Mouse (Mus musculus) intestine, embryonic 16.5 days (tissue): ENCODE data around the gene Acot5. TPM values are rescaled to one million over a fixed set of nuclear protein-coding genes. Genes with fewer than 3 reads are reported as not detected.
"Not testable (repeated sequence)": the region's sequence is repeated elsewhere in the genome, so short reads cannot be mapped to it uniquely, and the experiment has no call there.

Experiments used
- ATAC-seq: fragments of 200-750 bp; cut with Nextera tagmentation; 2 replicates; pipeline ENCODE4 v1.8.0; 2017; ENCODE audit warnings: moderate TSS enrichment, moderate library complexity
- H3K27ac ChIP-seq: fragments of 300-500 bp; sonication (generic); 2 replicates; pipeline ENCODE4 v1.5.1; 2014; ENCODE audit warnings: mild to moderate bottlenecking, low read length
- H3K27me3 ChIP-seq: fragments of 300-500 bp; sonication (generic); replicated peaks from 2 replicates; pipeline ENCODE4 v1.6.1; 2014; ENCODE audit warnings: low read length, control low read depth, mixed read lengths; ENCODE audit not compliant: control insufficient read depth, insufficient read depth
- H3K36me3 ChIP-seq: fragments of 300-500 bp; sonication (generic); 2 replicates; pipeline ENCODE4 v1.6.1; 2014; ENCODE audit warnings: low read length, control low read depth; ENCODE audit not compliant: control insufficient read depth, insufficient read depth
- H3K4me1 ChIP-seq: fragments of 300-500 bp; sonication (generic); 2 replicates; pipeline ENCODE4 v1.6.1; 2014; ENCODE audit warnings: low read length, control low read depth, mixed read lengths; ENCODE audit not compliant: control insufficient read depth, insufficient read depth
- H3K4me2 ChIP-seq: fragments of 300-500 bp; sonication (generic); 2 replicates; pipeline ENCODE4 v1.6.1; 2014; ENCODE audit warnings: low read depth, low read length, control low read depth
- H3K4me3 ChIP-seq: fragments of 300-500 bp; sonication (generic); 2 replicates; pipeline ENCODE4 v1.5.1; 2014; ENCODE audit warnings: mild to moderate bottlenecking, low read length
- H3K9ac ChIP-seq: fragments of 300-500 bp; sonication (generic); 2 replicates; pipeline ENCODE4 v1.6.1; 2014; ENCODE audit warnings: low read depth, low read length
- H3K9me3 ChIP-seq: fragments of 300-500 bp; sonication (generic); 2 replicates; pipeline ENCODE4 v1.6.1; 2016; ENCODE audit warnings: low read length, control low read depth; ENCODE audit not compliant: control insufficient read depth
- WGBS: fragments of 180-500 bp; shearing (Covaris S2); extraction: QIAGEN DNeasy Blood & Tissue Kit; methylation state at CpG from one replicate; pipeline ENCODE4 v1.1.7; 2014; 5-methylcytosine and 5-hydroxymethylcytosine counted together
- polyA plus RNA-seq: library from polyadenylated mRNA; unstranded; fragments of >200 nt; fragmentation: Nextera tagmentation; extraction: Ambion mirVana; gene quantifications from 2 replicates; pipeline ENCODE4 v1.2.1, GENCODE M21; 2015

The Acot5 gene
- polyA plus RNA-seq, 1 experiment from 2014 or later = 0.28 TPM

- H3K4me1 ChIP-seq, H3K9me3 ChIP-seq, H3K27ac ChIP-seq, H3K4me3 ChIP-seq, ATAC-seq, H3K9ac ChIP-seq, H3K36me3 ChIP-seq, H3K27me3 ChIP-seq, H3K4me2 ChIP-seq: not testable (repeated sequence)
- WGBS = 72% methylated on average over 2 of the region's 2 CpGs
Measured at GRCm38 (mm10) chr12:84033302-84033701, 35.8 kb upstream of the Acot5 start.

- WGBS = 29% methylated on average over 4 of the region's 4 CpGs
- Histone ChIP-seq H3K4me2 (no peak overlapping the region), H3K4me3 (no peak overlapping the region), H3K36me3 (no peaks in the 10 kb centered on the region), H3K27ac (no peak overlapping the region), H3K4me1 (0 out of 2 replicates have a peak, but pooled peaks cover 4% of the 10 kb centered on the region), H3K9ac (no peak overlapping the region), H3K27me3 (no peaks in the 10 kb centered on the region), H3K9me3 (no peaks in the 10 kb centered on the region)
- ATAC-seq = peak; percentile 14; the same call in 1 of the 2 replicates
Measured at GRCm38 (mm10) chr12:84034108-84034507, 35.0 kb upstream of the Acot5 start.

DNA sequence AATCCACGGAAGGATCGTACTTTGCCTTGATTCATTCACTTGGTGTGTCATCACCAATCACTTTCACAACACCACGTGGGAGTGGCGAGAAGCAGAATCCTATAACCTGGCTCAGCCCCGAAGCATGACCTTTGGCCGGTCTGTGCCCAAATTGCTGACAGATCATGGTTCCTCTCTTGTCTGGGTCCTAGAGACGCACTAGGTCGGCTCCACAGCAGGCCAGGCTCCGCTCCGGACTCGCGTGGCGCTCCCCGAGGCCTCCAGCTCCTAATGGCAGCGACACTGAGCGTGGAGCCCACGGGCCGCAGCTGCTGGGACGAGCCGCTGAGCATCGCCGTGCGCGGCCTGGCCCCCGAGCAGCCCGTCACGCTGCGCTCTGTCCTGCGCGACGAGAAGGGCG is 30.9 kb upstream of the Acot5 start, which contains the start of gene Acot4:
Gene Acot4, plus strand, starts transcription at position 139 of the 400 bp plus-strand sequence.
- Histone ChIP-seq H3K27ac (peak within 1 kb of the TSS; percentile 48; the same call in 1 of the 2 replicates), H3K9ac (peak within 1 kb of the TSS; percentile 71), H3K4me3 (peak within 1 kb of the TSS; percentile 53), H3K4me2 (peak within 1 kb of the TSS; percentile 71)
- ATAC-seq = peak; percentile 86
- not testable (repeated sequence) for H3K4me1 ChIP-seq, H3K9me3 ChIP-seq, H3K27me3 ChIP-seq, H3K36me3 ChIP-seq
- WGBS = 5% methylated on average over 32 of the region's 32 CpGs

- H3K27me3 ChIP-seq, H3K9me3 ChIP-seq, H3K4me1 ChIP-seq, H3K36me3 ChIP-seq: not testable (repeated sequence)
- Histone ChIP-seq H3K4me2 (peak within 1 kb of the TSS; percentile 71), H3K27ac (peak within 1 kb of the TSS; percentile 48; the same call in 1 of the 2 replicates), H3K9ac (peak within 1 kb of the TSS; percentile 71), H3K4me3 (peak within 1 kb of the TSS; percentile 53)
- 3% methylated on average over 39 of the region's 39 CpGs for WGBS
- ATAC-seq = peak; percentile 65
Measured at GRCm38 (mm10) chr12:84038691-84039111, 30.4 kb upstream of the Acot5 start, which contains the start of gene Gm49366. Gene Gm49366 (plus strand): TSS chr12:84038935.

GRCm38 (mm10) chr12:84042248-84042647 is 26.9 kb upstream of the Acot5 start:
- H3K4me1 ChIP-seq = no peaks in the 10 kb centered on the region
- H3K27ac ChIP-seq = peak overlapping the region; percentile 25
- no peaks in the 10 kb centered on the region for H3K27me3 ChIP-seq
- H3K9me3 ChIP-seq = no peaks in the 10 kb centered on the region; the same call in 1 of the 2 replicates
- no peak overlapping the region for H3K4me2 ChIP-seq
- 57% methylated on average over 5 of the region's 5 CpGs for WGBS
- peaks cover 3% of the 10 kb centered on the region; the same call in 1 of the 2 replicates for H3K36me3 ChIP-seq
- no peak overlapping the region for H3K4me3 ChIP-seq
- H3K9ac ChIP-seq = no peak overlapping the region
- ATAC-seq = peak; percentile 22; the same call in 1 of the 2 replicates

- no peak overlapping the region for H3K9ac ChIP-seq
- 47% methylated on average over 2 of the region's 2 CpGs for WGBS
- H3K36me3 ChIP-seq = peaks cover 3% of the 10 kb centered on the region; the same call in 1 of the 2 replicates
- H3K4me1 ChIP-seq = no peaks in the 10 kb centered on the region
- H3K4me2 ChIP-seq = no peak overlapping the region
- no peaks in the 10 kb centered on the region; the same call in 1 of the 2 replicates for H3K9me3 ChIP-seq
- H3K4me3 ChIP-seq = no peak overlapping the region
- no peak overlapping the region for H3K27ac ChIP-seq
- ATAC-seq = no peak
- no peaks in the 10 kb centered on the region for H3K27me3 ChIP-seq
Measured at GRCm38 (mm10) chr12:84044045-84044444, 25.1 kb upstream of the Acot5 start.

GRCm38 (mm10) chr12:84046906-84047305 is 22.2 kb upstream of the Acot5 start:
- ATAC-seq = no peak
- Histone ChIP-seq H3K4me1 (no peaks in the 10 kb centered on the region), H3K36me3 (no peaks in the 10 kb centered on the region), H3K9me3 (no peaks in the 10 kb centered on the region; the same call in 1 of the 2 replicates), H3K9ac (no peak overlapping the region), H3K27ac (no peak overlapping the region), H3K27me3 (no peaks in the 10 kb centered on the region), H3K4me2 (no peak overlapping the region), H3K4me3 (no peak overlapping the region)
- 93% methylated on average over 1 of the region's 1 CpGs for WGBS

DNA sequence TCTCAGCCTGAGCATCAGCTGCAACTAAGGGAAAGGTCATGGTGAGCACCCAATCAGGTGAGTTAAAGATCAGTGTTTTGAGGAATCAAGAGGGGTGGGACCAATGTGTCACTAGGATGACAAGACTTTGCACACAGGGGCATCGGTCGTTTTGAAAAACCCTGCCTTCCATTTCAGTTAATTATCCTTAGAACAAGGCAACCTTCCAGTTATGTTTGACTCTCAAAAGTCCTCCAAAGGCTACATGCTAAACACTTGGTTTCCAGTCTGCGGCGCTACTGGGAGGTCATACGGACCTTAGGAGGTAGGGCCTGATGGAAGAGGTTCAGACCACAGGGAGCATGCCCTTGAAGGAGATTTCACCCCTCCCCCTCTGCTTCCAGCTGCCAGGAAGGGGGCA is 18.4 kb upstream of the Acot5 start:
- H3K9me3 ChIP-seq, H3K4me3 ChIP-seq, H3K4me1 ChIP-seq, H3K27me3 ChIP-seq, H3K9ac ChIP-seq, ATAC-seq, H3K4me2 ChIP-seq, H3K27ac ChIP-seq, H3K36me3 ChIP-seq: not testable (repeated sequence)
- WGBS = 86% methylated on average over 5 of the region's 5 CpGs

GRCm38 (mm10) chr12:84051937-84052474 is 17.1 kb upstream of the Acot5 start, which contains the start of gene Acot3:
Gene Acot3 (plus strand): TSS chr12:84052144.
- Histone ChIP-seq H3K9me3 (no peaks in the 10 kb centered on the region), H3K9ac (no peak within 1 kb of the TSS), H3K27ac (no peak within 1 kb of the TSS), H3K27me3 (no peaks in the 10 kb centered on the region; the same call in 1 of the 2 replicates), H3K4me1 (peaks cover 3% of the 10 kb centered on the region; the same call in 1 of the 2 replicates), H3K36me3 (no peaks in the 10 kb centered on the region), H3K4me3 (no peak within 1 kb of the TSS; the same call in 1 of the 2 replicates), H3K4me2 (0 out of 2 replicates have a peak within 1 kb of the TSS, but pooled peaks have one; percentile 88)
- WGBS = 62% methylated on average over 5 of the region's 5 CpGs
- no peak for ATAC-seq
